Mouse (Mus musculus) G1E (cell line): Measurements from ENCODE around the gene Gga1. TPM values are rescaled to one million over a fixed set of nuclear protein-coding genes. Genes with fewer than 3 reads are reported as not detected.

ENCODE experiments used
- ATAC-seq: 2 replicates; pipeline ENCODE4 v1.8.0; 2016; ENCODE audit warnings: mild to moderate bottlenecking; ENCODE audit not compliant: insufficient number of reproducible peaks, poor library complexity, low FRiP score, severe bottlenecking; ENCODE audit errors: extremely low read depth
- DNase-seq: peaks from one replicate; pipeline ENCODE4 v3.0.0; 2012; ENCODE audit warnings: low spot score
- H3K27me3 ChIP-seq: 2 replicates; pipeline ENCODE4 v1.6.1; 2012; ENCODE audit warnings: mild to moderate bottlenecking, low read length, inconsistent platforms; ENCODE audit not compliant: insufficient read depth
- H3K36me3 ChIP-seq: replicated peaks from 2 replicates; pipeline ENCODE3; 2012; ENCODE audit warnings: mild to moderate bottlenecking, inconsistent platforms
- H3K4me1 ChIP-seq: 2 replicates; pipeline ENCODE4 v1.6.1; 2012; ENCODE audit warnings: low read depth, low read length, inconsistent platforms, mixed read lengths; ENCODE audit not compliant: insufficient read depth
- H3K4me3 ChIP-seq: 2 replicates; pipeline ENCODE4 v1.5.1; 2012; ENCODE audit warnings: low read depth, mild to moderate bottlenecking, inconsistent platforms, low read length, moderate library complexity, mixed read lengths
- H3K9me3 ChIP-seq: replicated peaks from 2 replicates; pipeline ENCODE4 v1.6.1; 2012; ENCODE audit warnings: inconsistent platforms
- CTCF ChIP-seq: IDR thresholded peaks from 2 replicates; pipeline ENCODE4 v1.5.1; 2012; ENCODE audit warnings: low read depth, low read length, inconsistent platforms, mixed read lengths
- GATA1 ChIP-seq: IDR thresholded peaks from 2 replicates; pipeline ENCODE4 v1.6.1; 2012; ENCODE audit warnings: borderline replicate concordance, low read length, inconsistent platforms, mixed read lengths
- GATA2 ChIP-seq: IDR thresholded peaks from 2 replicates; pipeline ENCODE4 v1.6.1; 2012; ENCODE audit warnings: low read depth, low read length, inconsistent platforms, borderline replicate concordance
- POLR2AphosphoS5 ChIP-seq: IDR thresholded peaks from 2 replicates; pipeline ENCODE4 v1.6.1; 2012; ENCODE audit warnings: low read depth, low read length, inconsistent platforms; ENCODE audit not compliant: insufficient replicate concordance
- TAL1 ChIP-seq: conservative IDR thresholded peaks from 2 replicates; pipeline ENCODE4 v1.6.1; 2012; ENCODE audit warnings: low read depth, low read length, inconsistent platforms, mixed read lengths
- polyA plus RNA-seq: library from polyadenylated mRNA; stranded (reverse); fragments of >175 nt; gene quantifications from 2 replicates; pipeline ENCODE4 v1.2.3, GENCODE M21; 2012
- total RNA-seq, 2 experiments: library from RNA; stranded (forward) in 1 of 2; stranded (reverse) in 1 of 2; fragments of 200-1000 nt in 1 of 2; fragments of >200 nt in 1 of 2; fragmentation: Nextera tagmentation in 1 of 2; gene quantifications; 2 replicates each; pipeline ENCODE4 v1.2.3; 2014 to 2017

Gene Gga1
- total and polyA plus RNA-seq, 3 experiments = 10.0 to 158 (median 52.6) TPM

- no peaks in the 10 kb centered on the region for H3K27me3 ChIP-seq
- H3K4me3 ChIP-seq = peak overlapping the region; percentile 96
- TF ChIP-seq GATA2 = no peak
- TF ChIP-seq CTCF = no peak
- no peak for TF ChIP-seq GATA1
- no peak for TF ChIP-seq POLR2AphosphoS5
- TF ChIP-seq TAL1 = no peak
- ATAC-seq (no peak), DNase-seq (no peak)
- H3K4me1 ChIP-seq = peaks cover 87% of the 10 kb centered on the region
- H3K9me3 ChIP-seq = no peaks in the 10 kb centered on the region
- peaks cover 61% of the 10 kb centered on the region for H3K36me3 ChIP-seq
These were observed 21.6 kb downstream of the Gga1 start for GRCm38 (mm10) chr15:78898507-78899001.

- no peaks in the 10 kb centered on the region for H3K27me3 ChIP-seq
- ATAC-seq (no peak), DNase-seq (no peak)
- H3K36me3 ChIP-seq = peaks cover 61% of the 10 kb centered on the region
- H3K4me3 ChIP-seq = peak within 1 kb of the TSS; percentile 96
- H3K9me3 ChIP-seq = no peaks in the 10 kb centered on the region
- peaks cover 86% of the 10 kb centered on the region for H3K4me1 ChIP-seq
- no peak for TF ChIP-seq TAL1
- TF ChIP-seq GATA2 = no peak
- no peak for TF ChIP-seq GATA1
- TF ChIP-seq POLR2AphosphoS5 = no peak
- TF ChIP-seq CTCF = no peak
These were observed 22.4 kb downstream of the Gga1 start, which contains the start of gene Gm49510 for GRCm38 (mm10) chr15:78899409-78899739. Gene Gm49510, plus strand, starts transcription at chr15:78899667.

GRCm38 (mm10) chr15:78899740-78900584 lies 23.0 kb downstream of the Gga1 start, which contains the start of gene Sh3bp1:
Gene Sh3bp1, plus strand, starts transcription at chr15:78899768.
- Histone ChIP-seq H3K27me3 (no peaks in the 10 kb centered on the region), H3K9me3 (no peaks in the 10 kb centered on the region), H3K4me3 (peak within 1 kb of the TSS; percentile 96), H3K4me1 (peaks cover 86% of the 10 kb centered on the region), H3K36me3 (peaks cover 61% of the 10 kb centered on the region)
- TF ChIP-seq GATA1 = no peak
- no peak for TF ChIP-seq CTCF
- no peak for TF ChIP-seq GATA2
- no peak for TF ChIP-seq POLR2AphosphoS5
- no peak for TF ChIP-seq TAL1
- ATAC-seq = peak; percentile 46; the same call in 1 of the 2 replicates
- DNase-seq = peak; percentile 84

GRCm38 (mm10) chr15:78900585-78901421 lies 23.8 kb downstream of the Gga1 start:
- Histone ChIP-seq H3K4me3 (peak overlapping the region; percentile 96), H3K27me3 (no peaks in the 10 kb centered on the region), H3K36me3 (peaks cover 61% of the 10 kb centered on the region), H3K4me1 (peaks cover 86% of the 10 kb centered on the region), H3K9me3 (no peaks in the 10 kb centered on the region)
- no peak for DNase-seq
- TF ChIP-seq GATA1 = no peak
- no peak for TF ChIP-seq GATA2
- TF ChIP-seq TAL1 = no peak
- no peak for TF ChIP-seq CTCF
- TF ChIP-seq POLR2AphosphoS5 = no peak
- no peak for ATAC-seq

- TF ChIP-seq TAL1 = no peak
- no peak for TF ChIP-seq POLR2AphosphoS5
- TF ChIP-seq GATA1 = no peak
- TF ChIP-seq GATA2 = no peak
- 0 out of 2 replicates have a peak, but pooled peaks have one; percentile 9 for TF ChIP-seq CTCF
- no peaks in the 10 kb centered on the region for H3K27me3 ChIP-seq
- ATAC-seq = no peak
- H3K4me3 ChIP-seq = peak overlapping the region; percentile 96
- peaks cover 85% of the 10 kb centered on the region for H3K4me1 ChIP-seq
- no peaks in the 10 kb centered on the region for H3K9me3 ChIP-seq
- H3K36me3 ChIP-seq = peaks cover 61% of the 10 kb centered on the region
- no peak for DNase-seq
These were observed 24.4 kb downstream of the Gga1 start for GRCm38 (mm10) chr15:78901422-78901789.

GRCm38 (mm10) chr15:78903243-78903642 lies 26.3 kb downstream of the Gga1 start:
- no peaks in the 10 kb centered on the region for H3K9me3 ChIP-seq
- ATAC-seq (no peak), DNase-seq (no peak)
- H3K36me3 ChIP-seq = peaks cover 78% of the 10 kb centered on the region
- peaks cover 79% of the 10 kb centered on the region for H3K4me1 ChIP-seq
- TF ChIP-seq CTCF (peak; percentile 94), GATA2 (no peak)
- H3K27me3 ChIP-seq = no peaks in the 10 kb centered on the region
- H3K4me3 ChIP-seq = peak overlapping the region; percentile 65; the same call in 1 of the 2 replicates
